Mouse (Mus musculus) stomach, embryonic 15.5 days (tissue): Measurements from ENCODE around the gene Scpep1. TPM values are rescaled to one million over a fixed set of nuclear protein-coding genes. Genes with fewer than 3 reads are reported as not detected.

Experiments used
- ATAC-seq: fragments of 200-750 bp; cut with Nextera tagmentation; 2 replicates; pipeline ENCODE4 v1.8.0; 2017; ENCODE audit warnings: low read depth, moderate number of reproducible peaks, moderate TSS enrichment; ENCODE audit not compliant: insufficient read depth, low FRiP score
- H3K27ac ChIP-seq: fragments of 300-500 bp; sonication (generic); 2 replicates; pipeline ENCODE4 v1.5.1; 2015; ENCODE audit warnings: mild to moderate bottlenecking, inconsistent platforms
- H3K27me3 ChIP-seq: fragments of 300-500 bp; sonication (generic); replicated peaks from 2 replicates; pipeline ENCODE4 v1.6.1; 2015; ENCODE audit warnings: inconsistent platforms
- H3K36me3 ChIP-seq: fragments of 300-500 bp; sonication (generic); 2 replicates; pipeline ENCODE4 v1.6.1; 2015; ENCODE audit warnings: inconsistent platforms
- H3K4me1 ChIP-seq: fragments of 300-500 bp; sonication (generic); 2 replicates; pipeline ENCODE4 v1.6.1; 2015; ENCODE audit warnings: inconsistent platforms
- H3K4me2 ChIP-seq: fragments of 300-500 bp; sonication (generic); 2 replicates; pipeline ENCODE4 v1.6.1; 2015; ENCODE audit warnings: mild to moderate bottlenecking, inconsistent platforms
- H3K4me3 ChIP-seq: fragments of 300-500 bp; sonication (generic); replicated peaks from 2 replicates; pipeline ENCODE4 v1.5.1; 2015; ENCODE audit warnings: inconsistent platforms
- H3K9ac ChIP-seq: fragments of 300-500 bp; sonication (generic); 2 replicates; pipeline ENCODE4 v1.6.1; 2015; ENCODE audit warnings: inconsistent platforms
- H3K9me3 ChIP-seq: fragments of 300-500 bp; sonication (generic); 2 replicates; pipeline ENCODE4 v1.6.1; 2016; ENCODE audit warnings: inconsistent platforms
- WGBS: fragments of 180-500 bp; shearing (Covaris S2); methylation state at CpG from one replicate; pipeline ENCODE4 v1.1.7; 2015; 5-methylcytosine and 5-hydroxymethylcytosine counted together
- polyA plus RNA-seq: library from polyadenylated mRNA; unstranded; fragments of >200 nt; fragmentation: Nextera tagmentation; extraction: Ambion mirVana; gene quantifications from 2 replicates; pipeline ENCODE4 v1.2.1, GENCODE M21; 2015

The Scpep1 gene
- polyA plus RNA-seq, 1 experiment from 2014 or later, result 74.5 TPM

- H3K9ac ChIP-seq, result no peak overlapping the region
- H3K9me3 ChIP-seq, result no peaks in the 10 kb centered on the region
- no peaks in the 10 kb centered on the region for H3K36me3 ChIP-seq
- H3K4me3 ChIP-seq, result no peak overlapping the region
- H3K27ac ChIP-seq, result peak overlapping the region; percentile 54
- no peak overlapping the region for H3K4me2 ChIP-seq
- 47% methylated on average over 7 of the region's 7 CpGs for whole genome bisulfite sequencing
- H3K4me1 ChIP-seq, result peaks cover 8% of the 10 kb centered on the region; the same call in 1 of the 2 replicates
- H3K27me3 ChIP-seq, result no peaks in the 10 kb centered on the region
- ATAC-seq, result no peak
Observed at GRCm38 (mm10) chr11:88996427-88996826, 41.2 kb upstream of the Scpep1 start.

- no peak overlapping the region for H3K4me2 ChIP-seq
- no peak overlapping the region for H3K27ac ChIP-seq
- H3K27me3 ChIP-seq, result no peaks in the 10 kb centered on the region
Observed at GRCm38 (mm10) chr11:88995616-88996015, 40.4 kb upstream of the Scpep1 start.

GRCm38 (mm10) chr11:88994492-88994891 is 39.2 kb upstream of the Scpep1 start:
- H3K4me2 ChIP-seq, result no peak overlapping the region
- H3K9me3 ChIP-seq, result no peaks in the 10 kb centered on the region
- ATAC-seq, result no peak
- peaks cover 9% of the 10 kb centered on the region; the same call in 1 of the 2 replicates for H3K36me3 ChIP-seq
- H3K4me1 ChIP-seq, result 0 out of 2 replicates have a peak, but pooled peaks cover 4% of the 10 kb centered on the region
- H3K9ac ChIP-seq, result no peak overlapping the region
- no peak overlapping the region for H3K4me3 ChIP-seq
- no peaks in the 10 kb centered on the region for H3K27me3 ChIP-seq
- no peak overlapping the region for H3K27ac ChIP-seq
- 86% methylated on average over 7 of the region's 7 CpGs for WGBS

More at GRCm38 (mm10) chr11:88995616-88996015, 40.4 kb upstream of the Scpep1 start:
- no peak overlapping the region for H3K4me3 ChIP-seq
- ATAC-seq, result no peak
- 88% methylated on average over 2 of the region's 2 CpGs for WGBS
- peaks cover 6% of the 10 kb centered on the region; the same call in 1 of the 2 replicates for H3K36me3 ChIP-seq
- no peak overlapping the region for H3K9ac ChIP-seq
- peaks cover 4% of the 10 kb centered on the region; the same call in 1 of the 2 replicates for H3K4me1 ChIP-seq
- H3K9me3 ChIP-seq, result no peaks in the 10 kb centered on the region

- no peak overlapping the region for H3K27ac ChIP-seq
- 20% methylated on average over 5 of the region's 5 CpGs for WGBS
- no peak overlapping the region for H3K4me2 ChIP-seq
- ATAC-seq, result no peak
- no peaks in the 10 kb centered on the region for H3K27me3 ChIP-seq
- H3K4me1 ChIP-seq, result 0 out of 2 replicates have a peak, but pooled peaks cover under 1% of the 10 kb centered on the region
- no peaks in the 10 kb centered on the region for H3K9me3 ChIP-seq
- no peak overlapping the region for H3K9ac ChIP-seq
- peaks cover 9% of the 10 kb centered on the region; the same call in 1 of the 2 replicates for H3K36me3 ChIP-seq
- no peak overlapping the region for H3K4me3 ChIP-seq
Observed at GRCm38 (mm10) chr11:88993625-88994024, 38.4 kb upstream of the Scpep1 start.

- 47% methylated on average over 7 of the region's 7 CpGs for WGBS
- Histone ChIP-seq H3K4me3 (no peak overlapping the region), H3K4me1 (no peaks in the 10 kb centered on the region), H3K9me3 (no peaks in the 10 kb centered on the region), H3K36me3 (peaks cover 9% of the 10 kb centered on the region; the same call in 1 of the 2 replicates), H3K27ac (no peak overlapping the region), H3K27me3 (no peaks in the 10 kb centered on the region), H3K9ac (no peak overlapping the region), H3K4me2 (no peak overlapping the region)
- ATAC-seq, result no peak
Observed at GRCm38 (mm10) chr11:88993186-88993585, 37.9 kb upstream of the Scpep1 start.

GRCm38 (mm10) chr11:88989530-88989929 is 34.3 kb upstream of the Scpep1 start:
- peaks cover 23% of the 10 kb centered on the region for H3K36me3 ChIP-seq
- no peak overlapping the region for H3K9ac ChIP-seq
- no peak overlapping the region for H3K4me3 ChIP-seq
- no peaks in the 10 kb centered on the region for H3K27me3 ChIP-seq
- H3K4me1 ChIP-seq, result no peaks in the 10 kb centered on the region
- H3K9me3 ChIP-seq, result no peaks in the 10 kb centered on the region
- no peak overlapping the region for H3K4me2 ChIP-seq
- H3K27ac ChIP-seq, result no peak overlapping the region
- peak; percentile 73; the same call in 1 of the 2 replicates for ATAC-seq
- 72% methylated on average over 5 of the region's 5 CpGs for WGBS

- no peaks in the 10 kb centered on the region for H3K9me3 ChIP-seq
- H3K27me3 ChIP-seq, result no peaks in the 10 kb centered on the region
- ATAC-seq, result no peak
- WGBS, result 78% methylated on average over 5 of the region's 5 CpGs
- H3K4me1 ChIP-seq, result no peaks in the 10 kb centered on the region
- H3K27ac ChIP-seq, result no peak overlapping the region
- H3K36me3 ChIP-seq, result peaks cover 23% of the 10 kb centered on the region
- H3K4me3 ChIP-seq, result no peak overlapping the region
- no peak overlapping the region for H3K9ac ChIP-seq
- no peak overlapping the region for H3K4me2 ChIP-seq
Observed at GRCm38 (mm10) chr11:88988956-88989355, 33.7 kb upstream of the Scpep1 start.

GRCm38 (mm10) chr11:88986616-88987015 is 31.4 kb upstream of the Scpep1 start:
- no peak overlapping the region for H3K4me3 ChIP-seq
- H3K9me3 ChIP-seq, result no peaks in the 10 kb centered on the region
- no peak overlapping the region for H3K27ac ChIP-seq
- H3K4me1 ChIP-seq, result no peaks in the 10 kb centered on the region
- no peak overlapping the region for H3K9ac ChIP-seq
- no peak for ATAC-seq
- H3K4me2 ChIP-seq, result no peak overlapping the region
- peaks cover 23% of the 10 kb centered on the region for H3K36me3 ChIP-seq
- H3K27me3 ChIP-seq, result no peaks in the 10 kb centered on the region
- WGBS, result 82% methylated on average over 10 of the region's 10 CpGs

- Histone ChIP-seq H3K27ac (no peak overlapping the region), H3K9me3 (no peaks in the 10 kb centered on the region), H3K4me3 (no peak overlapping the region), H3K4me2 (no peak overlapping the region), H3K36me3 (peaks cover 10% of the 10 kb centered on the region), H3K4me1 (no peaks in the 10 kb centered on the region), H3K27me3 (no peaks in the 10 kb centered on the region), H3K9ac (no peak overlapping the region)
- 80% methylated on average over 8 of the region's 8 CpGs for WGBS
- no peak for ATAC-seq
Observed at GRCm38 (mm10) chr11:88981337-88981736, 26.1 kb upstream of the Scpep1 start.

- 91% methylated on average over 5 of the region's 5 CpGs for WGBS
- Histone ChIP-seq H3K27me3 (no peaks in the 10 kb centered on the region), H3K9me3 (no peaks in the 10 kb centered on the region), H3K4me1 (peaks cover 5% of the 10 kb centered on the region; the same call in 1 of the 2 replicates), H3K4me2 (no peak overlapping the region), H3K9ac (no peak overlapping the region), H3K36me3 (no peaks in the 10 kb centered on the region), H3K27ac (no peak overlapping the region), H3K4me3 (no peak overlapping the region)
- no peak for ATAC-seq
Observed at GRCm38 (mm10) chr11:88977188-88977587, 21.9 kb upstream of the Scpep1 start.

- H3K4me1 ChIP-seq, result peaks cover 5% of the 10 kb centered on the region; the same call in 1 of the 2 replicates
- WGBS, result 99% methylated on average over 2 of the region's 2 CpGs
- H3K27me3 ChIP-seq, result no peaks in the 10 kb centered on the region
- H3K27ac ChIP-seq, result no peak overlapping the region
- ATAC-seq, result no peak
- H3K4me2 ChIP-seq, result no peak overlapping the region
- H3K4me3 ChIP-seq, result no peak overlapping the region
- no peaks in the 10 kb centered on the region for H3K9me3 ChIP-seq
- no peaks in the 10 kb centered on the region for H3K36me3 ChIP-seq
- no peak overlapping the region for H3K9ac ChIP-seq
Observed at GRCm38 (mm10) chr11:88976320-88976719, 21.1 kb upstream of the Scpep1 start.

GRCm38 (mm10) chr11:88973776-88974701 is 18.8 kb upstream of the Scpep1 start:
- H3K4me2 ChIP-seq, result peak overlapping the region; percentile 62
- peaks cover 5% of the 10 kb centered on the region; the same call in 1 of the 2 replicates for H3K4me1 ChIP-seq
- peak overlapping the region; percentile 60 for H3K9ac ChIP-seq
- H3K4me3 ChIP-seq, result peak overlapping the region; percentile 71
- ATAC-seq, result peak; percentile 82
- H3K27me3 ChIP-seq, result no peaks in the 10 kb centered on the region
- no peaks in the 10 kb centered on the region for H3K36me3 ChIP-seq
- peak overlapping the region; percentile 79 for H3K27ac ChIP-seq
- 1% methylated on average over 61 of the region's 62 CpGs for WGBS
- H3K9me3 ChIP-seq, result no peaks in the 10 kb centered on the region
